Mouse (Mus musculus) spleen, postnatal 4 days (tissue): Measurements from ENCODE around the gene Stat5b.
A peak's percentile ranks its signal among the peaks of the same experiment; 100 is the strongest.

ENCODE experiments used
- DNase-seq, 2 experiments: peaks; one replicate each; pipeline ENCODE4 v3.0.0; 2022; ENCODE audit warnings: low spot score in 2 of 2

The Stat5b gene

DNA sequence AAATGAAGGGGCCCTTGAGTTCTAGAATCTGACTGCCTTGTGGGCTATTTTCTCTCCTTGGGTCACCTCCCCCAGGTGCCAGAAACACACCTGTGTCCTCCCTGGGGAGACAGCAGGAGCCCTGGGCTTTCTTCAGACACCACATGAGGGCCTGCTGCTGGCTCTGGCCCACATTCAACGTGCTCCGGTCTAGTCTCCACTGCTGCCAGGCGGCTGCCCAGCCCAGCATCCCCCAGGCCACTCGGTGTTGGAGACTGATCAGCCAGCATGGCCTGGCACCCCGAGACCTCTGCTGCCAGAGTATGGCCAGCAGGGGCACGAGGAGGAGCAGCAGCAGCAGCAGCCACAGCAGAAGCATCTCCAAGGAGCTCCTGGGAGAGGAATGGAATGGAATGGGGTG is 80.5 kb downstream of the Stat5b start:
- no peak for DNase-seq

DNA sequence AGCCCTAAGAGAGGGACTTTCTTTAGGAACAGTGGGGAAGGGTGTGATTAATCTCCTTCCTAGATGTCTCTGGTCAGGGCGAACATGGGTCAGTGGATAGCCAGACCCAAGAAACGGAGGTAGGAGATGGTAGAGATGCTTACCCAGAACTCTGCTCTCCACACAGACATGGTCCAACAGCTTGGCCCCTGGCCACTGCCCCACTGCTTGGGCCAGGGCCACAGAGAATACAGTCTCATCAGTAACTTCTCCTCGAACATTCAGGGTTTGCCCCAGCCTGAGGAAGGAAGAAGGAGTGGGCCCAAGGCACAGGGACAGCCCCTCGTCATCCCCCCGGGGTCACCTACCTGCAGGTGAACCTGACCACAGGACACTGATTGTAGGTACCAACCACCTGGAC is 82.7 kb downstream of the Stat5b start:
- no peak for DNase-seq

DNA sequence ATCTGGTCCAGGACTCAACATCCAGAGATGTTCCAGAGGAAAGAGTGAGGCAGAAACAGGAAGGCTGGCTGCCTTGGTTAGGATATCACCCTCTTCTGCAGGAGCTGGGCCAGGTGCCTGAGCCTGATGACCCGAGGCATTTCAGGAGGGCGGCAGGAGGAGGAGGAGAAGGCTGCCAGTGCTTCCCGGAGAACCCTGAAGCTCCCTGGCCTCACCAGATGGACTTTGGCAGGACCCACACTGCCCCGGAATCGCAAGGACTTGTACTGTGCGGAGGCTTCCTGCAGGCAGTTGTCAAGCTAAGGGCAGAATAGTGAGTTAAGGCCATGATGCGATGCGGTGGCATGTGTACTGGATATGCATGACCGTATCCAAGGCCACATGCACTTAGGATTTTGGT is 83.8 kb downstream of the Stat5b start:
- no peak for DNase-seq

DNA sequence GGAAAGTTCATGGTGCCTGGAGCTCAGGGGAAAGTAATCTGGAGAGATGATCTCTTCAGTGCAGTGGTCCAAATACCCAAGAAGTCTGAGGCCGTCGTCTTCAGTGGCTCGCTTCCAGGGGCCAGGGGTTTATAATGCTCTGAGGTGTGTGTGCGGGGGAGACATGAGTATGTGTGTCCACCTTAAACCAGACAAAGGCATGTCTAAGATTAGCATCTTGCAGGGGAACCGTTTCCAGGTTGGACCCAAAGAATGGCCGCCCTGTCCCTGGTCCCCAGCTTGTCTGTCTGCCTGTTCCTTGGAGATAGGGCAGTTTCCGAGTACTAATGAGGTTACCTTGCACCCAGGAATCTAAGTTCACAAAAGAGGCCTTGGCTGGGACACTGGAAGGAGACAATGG is 87.7 kb downstream of the Stat5b start, which contains the start of gene Hcrt:
Gene Hcrt (minus strand): TSS at position 101 of the 400 bp plus-strand sequence.
- DNase-seq, result no peak

DNA sequence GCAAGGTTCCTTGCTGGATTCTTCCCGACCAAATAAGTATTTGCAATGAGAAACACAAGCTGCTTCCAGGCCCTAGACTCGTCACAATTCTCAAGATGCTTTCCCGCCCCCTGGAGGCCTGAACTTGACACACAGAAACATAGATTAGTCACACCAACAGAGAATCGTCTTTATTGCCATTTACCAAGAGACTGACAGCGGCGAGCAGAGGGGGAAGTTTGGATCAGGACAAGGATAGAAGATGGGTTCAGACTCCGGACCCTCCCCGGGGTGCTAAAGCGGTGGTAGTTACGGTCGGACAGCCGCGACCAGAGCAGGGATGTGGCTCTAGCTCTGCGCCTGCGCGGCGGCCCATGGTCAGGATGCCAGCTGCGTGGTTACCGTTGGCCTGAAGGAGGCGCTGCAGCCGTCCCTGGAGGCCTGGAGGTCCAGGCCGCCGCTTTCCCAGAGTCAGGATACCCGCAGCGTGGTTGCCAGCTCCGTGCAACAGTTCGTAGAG is 88.9 kb downstream of the Stat5b start:
- peak; percentile 81 to 94 for DNase-seq

DNA sequence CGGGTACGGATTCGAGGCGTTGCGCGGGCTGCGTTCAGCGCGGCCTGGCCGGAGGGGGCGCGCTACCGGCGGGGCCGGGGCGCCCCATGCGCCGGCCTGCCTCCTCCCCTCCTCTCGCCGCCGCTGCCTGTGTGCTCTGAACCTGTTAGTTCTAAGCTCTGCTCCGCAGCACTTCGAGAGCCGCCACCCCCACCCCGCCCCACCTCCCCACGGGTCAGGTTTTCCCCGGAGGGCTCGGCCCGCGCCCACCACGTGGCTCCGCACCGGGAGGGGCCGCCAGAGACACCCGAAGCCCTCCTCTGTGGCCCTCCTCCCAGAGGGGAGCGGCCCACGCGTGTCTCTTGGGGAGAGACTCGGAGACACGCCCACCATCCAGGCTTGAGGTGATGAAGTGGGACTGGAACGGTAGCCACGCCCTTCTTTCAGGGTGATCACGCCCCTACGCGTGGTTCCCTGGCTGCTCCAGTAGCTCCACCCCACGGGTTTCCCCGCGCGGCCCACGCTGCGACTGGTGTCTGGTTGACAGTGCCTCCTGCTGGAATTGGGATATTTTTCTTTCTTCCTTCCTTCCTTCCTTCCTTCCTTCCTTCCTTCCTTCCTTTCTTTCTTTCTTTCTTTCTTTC is 90.8 kb downstream of the Stat5b start, which contains the start of gene Kcnh4:
Gene Kcnh4 (minus strand): TSS at position 332 of the 623 bp plus-strand sequence.
- DNase-seq, result peak; percentile 72 to 81

DNA sequence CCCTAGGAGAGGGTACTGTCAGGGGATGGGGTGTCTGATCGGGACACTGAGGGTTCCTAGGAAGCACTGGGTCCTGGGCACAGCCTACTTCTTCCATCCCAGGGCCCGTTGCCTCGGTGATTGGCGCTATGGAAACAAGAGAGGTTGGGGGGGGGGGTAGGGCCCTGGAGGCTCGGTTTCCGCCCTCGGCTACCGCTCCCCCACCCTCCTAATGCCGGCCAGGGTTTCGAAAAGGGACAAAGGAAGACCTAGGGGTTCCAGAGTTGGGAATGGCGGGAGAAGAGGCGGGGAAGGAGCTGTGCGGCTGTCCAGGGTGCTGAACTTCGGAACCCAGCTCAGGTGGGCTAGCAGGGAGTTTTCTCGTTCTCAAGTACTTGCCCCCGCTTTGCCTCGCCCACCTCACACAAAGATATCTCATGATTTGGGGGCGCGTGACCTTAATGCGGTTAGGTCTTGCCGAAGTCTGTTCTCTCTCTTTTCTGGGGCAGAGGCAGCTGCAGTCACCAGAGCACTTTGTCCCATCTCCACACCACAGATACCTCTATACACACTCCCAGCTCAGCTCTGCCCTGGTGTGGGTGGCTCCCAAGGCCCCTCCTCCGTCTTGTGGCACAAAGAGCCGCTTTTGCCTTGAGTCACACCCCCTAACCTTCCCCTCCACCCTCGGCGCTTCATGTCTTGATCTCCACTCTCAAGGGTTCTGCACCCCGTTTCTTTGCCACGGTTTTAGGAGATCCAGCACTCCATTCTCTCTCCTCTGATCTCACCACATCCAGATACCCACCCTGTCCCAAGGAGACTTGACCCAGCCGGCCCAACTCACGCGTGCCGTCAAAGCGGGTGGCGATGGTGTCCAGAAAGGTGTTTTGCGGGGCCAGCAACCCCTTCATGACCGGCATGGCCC is 91.6 kb downstream of the Stat5b start:
- peak in 1 of 2 experiments; percentile 76 for DNase-seq

DNA sequence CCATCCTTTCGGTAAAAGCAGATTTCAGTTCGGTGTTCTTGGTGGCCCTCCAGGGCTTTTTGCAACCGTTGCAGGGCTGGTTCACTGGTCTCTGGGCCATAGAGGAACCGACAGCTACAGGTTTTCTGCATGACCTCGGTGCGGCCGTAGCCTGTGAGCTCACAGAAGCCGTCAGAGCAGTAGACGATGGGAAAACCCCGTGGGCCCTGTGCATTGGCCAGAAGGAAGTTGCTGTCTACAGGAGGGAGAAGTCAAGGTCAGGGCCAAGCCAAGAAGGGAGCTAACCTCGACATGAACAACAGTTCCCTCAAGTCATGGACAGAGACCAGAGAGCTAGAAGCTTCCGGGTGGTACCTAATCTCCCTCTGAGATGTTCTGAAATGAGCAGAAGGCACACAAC is 93.0 kb downstream of the Stat5b start:
- DNase-seq, result no peak

DNA sequence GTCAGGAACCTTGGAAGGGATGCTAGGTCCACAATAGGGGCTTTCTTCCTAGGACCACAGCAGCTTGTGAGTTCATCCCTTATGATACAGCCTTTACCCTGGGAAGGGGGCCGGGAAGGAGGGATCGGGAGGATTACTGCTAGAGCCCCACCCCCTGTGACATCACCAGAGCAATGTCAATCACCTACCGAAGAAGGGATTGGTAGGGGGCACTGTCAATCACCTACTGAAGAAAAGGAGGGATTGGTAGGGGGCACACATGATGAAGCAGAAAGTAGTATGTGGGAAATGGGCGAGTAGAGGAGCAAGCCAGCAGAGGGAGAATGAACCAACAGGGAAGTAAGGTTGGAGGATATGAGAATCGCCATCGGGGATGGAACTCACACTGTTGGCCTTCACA is 94.0 kb downstream of the Stat5b start:
- no peak for DNase-seq

DNA sequence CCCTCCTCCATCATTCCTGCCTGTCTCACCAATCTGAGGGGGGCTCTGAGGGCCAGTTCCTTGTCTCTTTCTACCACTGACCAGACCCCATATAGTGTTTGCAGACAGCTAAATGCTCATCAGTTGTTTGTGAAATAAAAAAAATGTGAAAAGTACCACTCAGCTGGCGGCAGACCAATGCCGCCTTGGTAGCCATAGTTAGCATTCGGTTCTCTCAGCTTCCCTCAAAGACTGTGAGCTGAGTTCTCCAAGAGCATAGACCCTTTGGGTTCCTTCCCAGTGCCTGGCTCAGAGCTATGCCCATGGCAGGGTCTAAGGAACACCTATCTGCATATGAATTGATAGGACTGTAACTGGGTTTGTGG is 95.8 kb downstream of the Stat5b start:
- no peak for DNase-seq

DNA sequence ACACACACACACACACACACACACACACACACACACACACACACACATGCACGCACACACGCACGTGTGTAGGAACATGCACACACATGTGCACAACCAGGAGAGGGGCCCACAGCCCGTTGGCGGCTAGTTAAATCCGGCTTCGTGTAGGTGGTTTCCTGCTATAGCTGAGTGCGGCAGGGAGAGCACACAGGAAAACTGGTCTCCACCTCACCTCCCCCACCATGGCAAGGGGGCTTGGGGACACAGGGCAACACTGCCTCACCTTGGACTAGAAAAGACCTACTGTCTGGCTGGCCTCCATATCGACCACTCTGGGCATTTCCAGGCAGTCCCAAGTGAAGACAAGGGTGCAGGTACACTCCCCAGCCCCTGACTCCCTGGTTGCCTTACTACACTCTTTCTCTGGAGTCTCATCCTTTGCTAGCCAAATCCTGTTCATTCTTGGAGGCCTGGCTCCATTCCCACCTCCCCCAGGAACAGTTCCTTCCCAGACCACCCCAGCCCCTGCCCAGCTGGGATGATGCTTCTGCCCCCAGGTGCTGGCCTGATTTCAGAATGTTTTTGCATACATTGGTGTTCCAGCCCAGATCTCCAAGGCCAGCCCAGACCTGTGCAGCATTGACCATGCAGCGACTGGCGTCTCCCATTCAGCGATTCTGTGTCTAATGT is 96.4 kb downstream of the Stat5b start:
- DNase-seq, result no peak

DNA sequence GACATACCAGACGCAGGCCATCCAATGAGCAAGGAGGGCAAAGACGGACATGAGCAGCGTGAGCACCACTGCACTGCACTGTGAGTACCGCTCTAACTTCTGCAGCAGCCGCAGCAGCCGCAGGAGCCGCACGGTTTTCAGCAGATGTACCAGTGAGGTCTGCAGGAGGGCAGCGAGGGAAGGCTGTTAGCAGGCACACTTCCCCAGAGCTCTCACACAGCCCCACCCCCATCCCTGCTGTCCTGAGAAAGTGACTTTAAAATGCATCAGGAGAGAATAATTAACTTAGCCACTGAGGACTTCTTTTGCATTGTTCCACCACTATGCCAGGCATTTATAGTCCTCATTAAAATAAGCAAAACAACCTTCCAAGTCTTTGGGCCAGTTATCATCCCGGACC is 98.2 kb downstream of the Stat5b start:
- no peak for DNase-seq

DNA sequence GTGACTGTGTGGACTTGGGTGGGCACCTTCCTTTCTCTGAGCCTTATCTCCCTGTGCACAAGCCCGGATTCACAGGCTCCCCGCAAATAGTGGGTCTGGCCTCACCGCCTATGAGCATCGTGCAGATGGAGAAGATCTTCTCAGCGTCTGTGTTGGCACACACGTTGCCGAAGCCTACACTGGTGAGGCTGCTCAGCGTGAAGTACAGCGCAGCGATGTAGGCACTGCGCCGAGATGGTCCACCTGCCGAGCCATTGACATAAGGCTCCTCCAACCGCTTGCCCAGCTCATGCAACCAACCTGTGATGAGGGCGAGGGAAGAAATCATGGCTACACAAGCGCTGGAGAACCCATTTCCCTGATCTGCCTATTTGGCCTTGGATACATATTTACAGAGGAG is 100.4 kb downstream of the Stat5b start:
- no peak for DNase-seq

DNA sequence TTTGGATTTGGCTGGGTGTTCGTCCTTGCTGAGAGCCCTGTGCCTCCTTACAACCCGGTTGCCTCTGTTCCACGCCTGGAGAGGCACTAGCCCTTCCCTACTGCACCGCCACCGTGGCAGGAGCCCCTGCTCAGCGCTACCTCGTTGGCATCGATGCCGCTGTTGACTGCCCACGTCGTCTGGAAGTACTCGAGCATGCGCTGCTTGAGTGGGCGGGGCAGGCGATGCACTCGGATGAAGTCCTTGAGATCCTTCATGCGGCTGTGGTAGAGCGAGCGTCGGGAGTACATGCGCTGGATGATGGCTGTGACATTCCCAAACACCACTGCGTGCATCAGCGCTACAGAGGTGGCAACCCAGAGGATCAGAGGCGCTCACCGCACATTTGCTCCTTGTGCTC is 101.1 kb downstream of the Stat5b start:
- DNase-seq, result no peak

DNA sequence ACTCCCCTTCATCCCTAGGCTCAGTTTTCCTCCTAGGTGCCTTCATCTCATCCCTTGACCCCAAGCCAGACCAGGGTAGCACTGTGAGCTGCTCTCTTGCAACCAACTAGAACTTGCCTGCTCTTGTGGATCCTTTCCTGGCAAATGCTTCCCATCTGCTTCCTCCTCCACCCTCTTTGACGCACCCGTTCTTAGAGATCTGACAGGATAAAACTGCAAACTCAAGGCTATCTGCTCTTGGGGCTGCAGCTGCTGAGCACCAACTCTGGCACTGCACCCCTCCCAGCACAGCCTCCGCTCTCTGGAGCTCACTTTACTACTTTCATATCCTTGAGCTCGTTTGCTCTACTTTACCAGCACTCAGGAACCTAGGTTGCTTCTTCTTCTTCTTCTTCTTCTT is 101.9 kb downstream of the Stat5b start:
- no peak for DNase-seq

DNA sequence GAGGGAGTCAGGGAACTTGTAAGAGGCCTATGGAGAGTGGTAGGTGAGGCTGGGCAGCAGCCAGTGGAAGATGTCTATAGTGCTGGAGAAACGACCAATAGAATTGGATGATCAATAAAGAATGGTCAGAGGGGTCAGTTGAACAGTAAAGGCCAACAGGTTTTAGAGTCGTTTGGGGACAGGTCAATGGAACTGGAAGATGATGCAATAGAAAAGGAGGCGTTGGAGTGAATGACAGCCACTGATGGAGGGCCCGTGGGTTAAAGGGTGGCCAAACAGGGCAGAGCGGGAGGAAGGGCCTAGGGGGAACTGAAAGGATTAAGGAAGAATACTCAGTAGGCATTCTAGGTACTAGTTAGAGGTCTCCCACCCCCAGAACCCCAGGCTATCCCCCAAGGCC is 103.4 kb downstream of the Stat5b start:
- DNase-seq, result no peak

DNA sequence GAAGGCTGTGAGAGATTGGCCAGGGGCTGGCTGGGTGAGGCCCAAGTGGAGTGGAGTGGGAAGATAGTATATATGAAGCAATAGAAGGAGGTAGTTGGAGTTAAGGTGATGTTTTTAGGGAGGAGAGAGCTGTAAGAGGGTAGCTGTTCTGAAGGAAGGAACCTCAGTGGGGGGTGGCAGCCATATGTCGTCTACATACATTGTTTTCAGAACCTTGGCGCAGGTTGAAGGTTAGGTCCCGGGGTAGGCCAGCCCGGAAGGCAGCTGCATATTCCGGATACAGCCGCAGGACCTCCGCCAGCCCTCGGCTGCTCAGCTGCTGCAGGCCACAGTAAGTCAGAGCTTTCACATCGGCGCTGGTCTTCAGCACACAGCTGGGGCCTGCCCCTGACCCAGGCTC is 104.0 kb downstream of the Stat5b start:
- no peak for DNase-seq

DNA sequence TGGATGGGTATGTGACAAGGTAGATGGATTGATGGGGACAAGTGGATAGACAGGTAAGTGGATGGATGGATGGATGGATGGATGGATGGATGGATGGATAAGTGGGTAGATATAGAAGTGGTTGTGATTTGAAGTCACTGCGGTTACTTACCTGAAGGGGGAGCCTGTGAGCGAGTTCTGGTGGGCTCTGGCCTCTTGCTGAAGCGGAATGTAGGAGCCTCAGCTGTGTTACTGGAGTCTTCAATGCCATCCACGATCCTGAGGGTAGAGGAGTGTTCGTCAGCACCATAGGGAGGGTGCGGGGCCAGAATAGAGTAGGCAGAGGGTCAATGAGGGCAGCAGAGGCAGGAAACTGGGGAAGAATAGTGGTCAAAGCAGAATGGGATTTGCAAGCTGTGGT is 105.4 kb downstream of the Stat5b start:
- DNase-seq, result peak; percentile 51 to 79

DNA sequence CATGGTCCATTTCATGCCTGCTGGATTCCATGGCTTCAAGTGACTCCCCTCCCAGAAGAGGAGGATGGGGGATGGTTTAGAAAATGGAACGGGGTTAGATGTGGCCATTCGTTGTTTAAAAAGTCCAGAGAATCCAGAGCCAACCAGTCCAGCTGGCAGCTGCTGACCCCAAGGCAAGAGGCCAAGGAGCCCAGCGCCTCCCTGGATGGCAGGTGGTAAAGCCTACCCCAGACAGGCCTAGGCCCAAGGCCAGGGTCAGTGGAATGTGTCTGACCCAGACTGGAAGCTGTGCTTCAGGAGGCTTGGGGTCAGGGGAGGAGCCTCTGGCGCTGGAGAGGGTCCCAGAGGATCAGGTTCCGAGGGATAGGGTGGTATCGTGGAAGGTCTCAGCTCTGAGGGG is 109.2 kb downstream of the Stat5b start:
- DNase-seq, result no peak

DNA sequence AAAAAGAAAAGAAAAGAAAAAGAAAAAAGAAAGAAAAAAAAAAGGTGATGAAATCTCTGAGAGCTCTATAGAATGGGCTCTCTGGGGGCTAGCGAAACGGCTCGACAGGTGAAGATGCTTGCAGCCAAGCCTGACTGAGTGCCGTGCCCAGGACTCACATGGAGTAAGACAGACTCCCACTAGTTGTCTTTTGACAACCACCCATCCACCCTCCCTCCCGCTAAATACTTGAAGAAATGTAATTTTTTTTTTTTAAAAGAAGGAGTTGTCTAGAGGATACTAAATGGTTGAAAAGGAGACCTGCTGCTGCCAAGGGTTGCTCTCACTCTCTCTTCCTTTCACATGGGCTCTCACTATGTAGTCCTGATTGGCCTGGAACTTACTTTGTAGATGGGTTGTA is 111.8 kb downstream of the Stat5b start:
- no peak for DNase-seq

DNA sequence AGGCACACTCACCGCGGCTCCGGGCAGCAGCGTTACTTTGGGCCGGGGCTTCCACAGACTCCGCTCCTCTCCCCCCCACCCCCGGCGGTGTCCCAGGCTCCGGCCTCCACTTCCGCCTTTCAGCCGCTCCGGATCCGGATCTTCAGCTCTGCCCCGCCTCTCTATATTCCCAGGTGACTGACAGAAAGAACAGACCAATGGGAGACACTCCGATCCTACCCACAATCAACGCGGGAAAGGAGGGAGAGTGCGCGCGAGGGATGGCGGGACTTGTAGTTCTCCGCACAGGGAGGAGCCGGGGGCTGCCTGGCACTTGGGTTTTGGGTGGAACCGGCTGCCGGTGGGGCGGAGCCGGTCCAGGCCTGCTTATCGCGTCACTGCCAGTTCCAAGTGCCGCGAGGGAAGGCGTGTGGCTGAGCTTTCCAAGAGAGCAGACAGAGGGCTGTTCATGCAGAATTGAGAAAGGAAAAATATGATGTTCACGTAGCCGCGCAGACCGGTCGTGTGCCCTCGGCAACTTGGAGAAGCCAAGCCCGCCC is 112.4 kb downstream of the Stat5b start, which contains the start of gene Rab5c:
Gene Rab5c (minus strand): TSS at position 150 of the 539 bp plus-strand sequence.
- DNase-seq, result peak; percentile 98

DNA sequence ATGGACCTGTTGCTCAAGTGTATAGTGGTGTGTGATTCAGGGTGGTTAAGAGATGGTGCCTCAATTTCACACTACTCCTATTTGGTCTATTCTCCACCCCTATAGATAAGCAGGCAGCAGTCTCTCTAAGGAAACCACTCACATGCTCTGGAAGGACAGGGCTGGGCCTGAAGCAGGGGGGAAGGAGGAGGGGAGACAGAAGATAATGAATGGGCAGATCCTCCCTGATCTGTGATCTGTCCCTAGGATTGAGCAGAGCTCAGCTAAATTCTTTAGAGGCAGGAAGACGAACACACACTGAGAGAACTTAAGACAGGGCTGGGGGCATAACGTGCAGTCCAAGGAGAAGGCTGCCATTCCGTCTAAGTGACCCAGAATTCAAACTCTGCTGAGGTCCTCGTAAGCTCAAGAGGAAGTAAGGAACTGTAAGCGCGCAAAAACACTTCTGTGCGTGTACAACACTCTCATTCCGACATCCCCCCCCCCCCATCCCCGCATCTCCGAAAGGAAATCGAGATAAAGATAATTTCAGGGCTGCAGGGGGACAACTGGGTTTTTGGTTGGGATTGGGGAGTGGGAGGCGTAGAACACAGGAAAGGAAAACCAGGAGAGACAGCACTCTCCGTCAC is 113.3 kb downstream of the Stat5b start:
- peak in 1 of 2 experiments; percentile 46 for DNase-seq
